Mouse (Mus musculus) monocyte, adult 5-6 weeks (primary cell): ENCODE measurements around the gene Ethe1. TPM values are rescaled to one million over a fixed set of nuclear protein-coding genes. Genes with fewer than 3 reads are reported as not detected.
A peak's percentile ranks its signal among the peaks of the same experiment; 100 is the strongest.

Experiments
- ATAC-seq: fragments of 153-309, 156-312 bp; replicated peaks from 2 replicates; pipeline ENCODE4 v1.8.0; 2017; ENCODE audit warnings: mild to moderate bottlenecking; ENCODE audit not compliant: low TSS enrichment, insufficient number of reproducible peaks, severe bottlenecking, poor library complexity, low FRiP score
- total RNA-seq: library from RNA; stranded (forward); fragments of 200-1000, 200-491, 200-594 nt; gene quantifications from 3 replicates; pipeline ENCODE4 v1.2.3, GENCODE M21; 2017

The Ethe1 gene
- total RNA-seq, result 4.8 to 9.7 TPM (median 7.9 TPM) in 3 replicates

DNA sequence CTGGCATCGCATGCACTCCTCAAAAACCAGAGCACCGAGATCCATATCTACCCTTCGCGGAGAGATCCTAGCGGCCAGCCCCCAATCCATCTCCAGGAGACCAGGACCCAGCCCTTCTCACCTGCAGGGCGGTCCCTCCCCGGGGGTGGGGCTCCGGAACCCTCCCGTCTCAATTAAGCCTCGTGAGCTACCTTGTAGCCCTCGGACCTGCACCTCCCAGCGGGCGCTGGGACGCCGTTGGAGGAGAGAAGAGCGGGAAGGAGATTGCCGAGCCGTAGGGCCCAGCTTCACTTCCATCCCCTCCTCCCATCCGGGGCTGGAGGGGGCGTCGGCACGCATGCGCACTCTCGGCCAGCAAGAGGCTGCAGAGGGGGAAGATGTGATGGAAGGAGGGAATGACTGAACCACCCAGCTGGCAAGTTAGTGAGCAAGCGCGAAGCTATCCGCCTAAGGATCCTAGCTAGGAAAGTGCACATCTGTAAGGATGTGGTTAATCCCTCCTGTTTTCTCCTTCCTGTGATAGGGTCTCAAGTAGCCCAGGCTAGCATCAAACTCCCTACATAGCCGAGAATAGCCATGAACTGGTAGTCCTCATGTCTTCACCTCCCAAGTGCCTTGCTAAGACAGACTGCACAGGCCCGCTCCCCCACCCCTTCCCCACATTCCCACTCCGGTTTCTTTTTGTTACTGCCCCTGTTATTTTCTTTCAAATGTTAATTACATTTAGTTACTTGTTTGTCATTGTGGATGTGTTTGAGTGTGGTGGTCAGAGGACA is at the start of gene Ethe1, which contains the start of gene Zfp575:
Gene Ethe1 (plus strand): TSS at position 214 of the 776 bp plus-strand sequence.
Gene Zfp575 (minus strand): TSS at position 312 of the 776 bp plus-strand sequence.
- ATAC-seq, result 0 out of 2 replicates have a peak, but pooled peaks have one; percentile 24

DNA sequence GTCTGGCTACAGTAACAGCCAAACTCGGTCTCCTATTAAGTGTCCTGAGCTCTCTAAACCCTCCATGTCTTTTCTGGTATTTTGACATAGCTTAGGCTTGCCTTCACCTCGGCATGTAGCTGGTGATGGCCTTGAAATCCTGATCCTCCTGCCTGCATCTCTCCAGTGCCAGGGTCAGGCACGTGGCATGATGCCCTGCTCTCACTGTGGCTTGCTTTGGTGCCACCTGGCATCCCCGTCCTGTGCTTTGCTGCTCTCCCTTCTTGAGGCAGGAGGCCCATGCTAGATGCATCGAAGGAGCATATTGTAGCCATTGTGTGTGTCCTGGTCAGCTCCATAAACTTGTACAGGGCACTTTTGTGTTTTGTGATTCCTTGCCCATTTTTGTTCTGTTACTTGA is 49.8 kb upstream of the Ethe1 start:
- ATAC-seq, result no peak

DNA sequence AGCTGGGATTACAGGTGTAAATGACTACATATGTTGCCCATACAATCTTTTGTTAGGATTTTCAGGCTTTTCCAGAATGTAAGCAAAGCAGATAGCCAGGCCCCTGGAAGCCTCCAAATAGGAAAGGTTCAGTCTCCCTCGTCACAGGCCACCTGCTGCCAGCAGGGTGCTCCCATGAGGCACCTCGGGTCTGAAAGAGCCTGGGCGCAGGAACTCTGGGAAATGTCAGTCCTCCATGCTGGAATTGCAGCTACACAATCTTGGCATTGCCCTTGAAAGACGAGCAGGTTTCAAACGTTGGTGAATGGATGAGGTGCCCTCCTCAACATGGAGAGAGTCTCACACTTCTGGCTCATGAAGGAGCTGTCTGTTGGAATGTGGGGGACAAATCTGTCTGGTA is 49.2 kb upstream of the Ethe1 start:
- no peak for ATAC-seq

GRCm38 (mm10) chr7:24538701-24539100 is 48.6 kb upstream of the Ethe1 start:
- no peak for ATAC-seq

DNA sequence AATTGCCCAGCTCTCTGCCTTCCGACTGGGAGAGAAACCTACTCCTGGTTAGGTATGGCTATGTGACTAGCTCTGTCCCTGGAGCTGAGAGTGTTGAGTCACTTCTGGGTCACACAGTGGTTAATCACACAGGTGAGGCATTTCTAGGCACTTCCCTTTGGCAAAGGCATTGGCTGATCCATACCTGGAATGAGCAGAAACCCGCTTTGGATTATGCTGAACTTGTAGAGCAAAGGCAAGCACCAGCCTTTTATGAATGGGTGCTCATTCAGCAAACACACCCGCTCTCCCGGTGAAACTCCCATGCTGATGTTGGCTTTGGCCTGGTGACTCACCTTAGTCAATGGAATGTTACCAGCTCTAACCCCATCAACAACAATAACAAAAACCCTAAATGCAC is 47.7 kb upstream of the Ethe1 start:
- ATAC-seq, result no peak

GRCm38 (mm10) chr7:24544506-24544905 is 42.8 kb upstream of the Ethe1 start:
- ATAC-seq, result no peak

DNA sequence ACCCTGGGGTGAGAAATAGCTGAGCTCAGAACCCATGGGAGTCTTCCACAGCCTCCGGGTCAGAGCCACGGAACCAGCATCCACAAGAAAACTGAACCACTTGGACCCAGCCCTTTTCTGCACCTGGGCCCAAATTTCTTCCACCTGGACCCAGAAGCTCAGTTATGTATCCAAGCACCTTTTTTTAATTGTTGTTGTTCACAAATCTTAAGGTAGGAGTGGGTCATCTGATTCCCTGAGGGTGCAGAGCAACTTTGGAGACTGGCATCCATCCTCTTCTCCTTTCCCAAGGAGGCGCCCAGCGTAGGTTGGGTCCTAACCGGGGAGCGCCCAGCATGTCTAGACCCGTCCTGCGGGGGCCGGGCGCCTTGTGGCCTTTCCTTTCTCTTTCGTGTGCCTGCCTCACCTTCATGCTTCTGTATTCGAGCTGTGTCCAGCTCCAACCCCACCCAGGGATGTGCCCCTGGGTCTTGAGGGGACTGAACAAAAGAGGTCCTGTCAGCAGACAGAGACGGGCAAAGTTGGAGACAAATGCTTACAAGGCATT is 41.2 kb upstream of the Ethe1 start, which contains the start of the genes Pinlyp and Xrcc1:
Gene Pinlyp (minus strand): TSS at position 51 of the 547 bp plus-strand sequence.
Gene Xrcc1 (plus strand): TSS at position 222 of the 547 bp plus-strand sequence.
- ATAC-seq, result no peak

GRCm38 (mm10) chr7:24546634-24547389 is 40.5 kb upstream of the Ethe1 start:
- peak; percentile 100 for ATAC-seq

DNA sequence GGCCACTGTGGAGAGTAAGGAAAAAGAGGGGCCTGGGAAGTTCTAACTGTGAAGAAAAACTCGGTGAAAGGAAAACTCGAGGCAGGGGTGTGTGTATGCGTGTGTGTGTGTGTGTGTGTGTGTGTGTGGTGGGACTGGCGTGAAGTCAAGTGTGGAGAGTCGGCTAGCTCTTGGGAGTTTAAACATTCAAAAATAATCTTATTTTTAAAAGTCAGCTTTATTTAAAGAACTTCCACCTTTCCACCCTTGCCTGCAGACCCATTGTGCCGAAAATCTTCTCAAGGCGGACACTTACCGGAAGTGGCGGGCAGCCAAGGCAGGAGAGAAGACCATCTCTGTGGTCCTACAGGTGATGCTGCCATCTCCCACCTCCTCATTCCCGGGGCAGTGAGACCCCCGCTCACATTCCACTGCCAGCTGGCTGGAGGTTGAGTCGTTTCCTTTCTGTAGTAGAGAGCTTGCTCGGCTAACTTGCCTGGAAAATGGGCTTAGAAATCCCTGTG is 39.8 kb upstream of the Ethe1 start:
- ATAC-seq, result no peak

GRCm38 (mm10) chr7:24551985-24552759 is 35.2 kb upstream of the Ethe1 start:
- ATAC-seq, result no peak

DNA sequence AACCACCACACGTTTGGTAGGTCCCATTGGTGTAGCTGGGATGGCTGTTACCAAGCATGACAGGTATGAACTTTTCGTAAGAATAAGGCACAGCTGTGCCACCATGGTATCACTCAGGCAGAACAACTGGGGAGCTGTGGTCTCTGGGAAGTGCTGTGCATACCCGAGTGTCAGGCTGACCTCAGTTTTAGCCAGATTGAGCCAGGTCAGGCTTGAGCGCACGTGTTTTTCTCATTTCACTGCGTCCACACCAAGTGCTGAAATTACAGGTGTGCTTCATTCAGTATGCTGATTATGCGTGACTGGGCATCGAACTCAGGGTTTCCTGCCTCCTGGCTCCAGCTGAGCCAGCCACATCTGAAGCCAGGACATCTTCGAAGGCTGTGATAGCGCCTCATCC is 31.6 kb upstream of the Ethe1 start:
- ATAC-seq, result no peak

DNA sequence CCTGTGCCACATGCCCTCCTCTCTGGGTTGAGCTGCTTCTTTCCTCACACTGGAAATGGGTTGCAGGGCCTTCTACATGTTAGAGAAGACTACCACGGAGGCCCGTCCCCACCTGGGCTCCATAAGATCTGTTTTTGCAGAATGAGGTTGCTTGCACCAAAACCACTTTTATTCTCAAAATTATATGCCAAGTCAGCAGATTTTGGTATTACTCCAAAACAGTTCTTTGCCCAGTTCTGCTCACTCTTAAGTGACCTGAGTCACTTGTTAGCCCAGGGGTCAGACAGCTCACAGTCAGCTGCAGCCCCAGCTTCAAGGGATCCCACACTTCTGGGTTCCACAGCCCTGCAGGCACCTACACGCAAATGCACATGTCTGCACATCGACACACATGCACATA is 25.9 kb upstream of the Ethe1 start:
- no peak for ATAC-seq

DNA sequence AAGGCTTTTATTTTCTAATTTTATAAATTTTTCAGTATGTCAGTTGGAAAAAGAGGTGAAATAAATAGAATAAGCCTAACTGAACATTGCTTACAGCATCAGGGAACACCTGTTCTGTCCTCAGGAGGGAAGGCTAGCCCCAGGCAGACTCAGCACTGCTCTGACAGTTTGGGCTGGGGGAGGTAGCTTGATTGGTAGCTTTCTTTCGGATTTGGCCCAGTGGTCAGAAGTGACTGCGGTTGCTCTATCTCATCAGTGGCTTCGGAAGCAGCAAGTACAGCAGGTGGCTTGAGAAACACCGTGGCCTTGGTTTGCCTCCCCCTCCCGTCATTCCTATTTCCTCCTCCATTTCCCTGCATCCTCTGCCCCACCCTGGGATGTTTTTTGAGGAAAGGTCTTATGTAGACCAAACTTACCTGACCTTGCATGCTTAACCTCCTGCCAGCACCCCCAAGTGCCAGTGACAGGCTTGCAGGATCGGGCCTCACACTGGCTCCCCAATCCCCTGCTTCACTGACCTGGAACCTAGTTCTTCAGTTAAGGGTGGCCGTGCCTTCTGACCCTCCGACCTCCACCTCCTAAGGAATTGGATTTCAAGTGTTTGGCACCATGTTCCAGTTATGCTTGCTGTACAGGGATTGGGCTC is 24.0 kb upstream of the Ethe1 start:
- no peak for ATAC-seq

DNA sequence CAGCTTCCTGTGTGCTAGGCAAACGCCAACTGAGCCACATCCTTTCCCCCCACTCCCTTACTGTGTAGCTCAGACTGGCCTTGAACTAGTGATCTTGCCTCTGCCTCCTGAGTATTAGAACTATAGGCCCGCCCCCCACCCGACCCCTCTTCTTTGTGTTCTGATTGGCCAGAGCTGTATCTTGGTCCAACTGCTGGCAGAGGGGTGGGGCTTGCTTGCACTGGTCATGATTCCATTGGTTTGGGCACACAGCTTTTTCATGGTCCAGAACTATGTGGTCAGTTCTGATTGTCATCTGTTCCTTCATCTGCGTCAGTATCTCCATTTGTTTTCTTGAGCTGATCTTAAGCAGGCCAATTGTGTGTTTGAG is 23.5 kb upstream of the Ethe1 start:
- ATAC-seq, result no peak

DNA sequence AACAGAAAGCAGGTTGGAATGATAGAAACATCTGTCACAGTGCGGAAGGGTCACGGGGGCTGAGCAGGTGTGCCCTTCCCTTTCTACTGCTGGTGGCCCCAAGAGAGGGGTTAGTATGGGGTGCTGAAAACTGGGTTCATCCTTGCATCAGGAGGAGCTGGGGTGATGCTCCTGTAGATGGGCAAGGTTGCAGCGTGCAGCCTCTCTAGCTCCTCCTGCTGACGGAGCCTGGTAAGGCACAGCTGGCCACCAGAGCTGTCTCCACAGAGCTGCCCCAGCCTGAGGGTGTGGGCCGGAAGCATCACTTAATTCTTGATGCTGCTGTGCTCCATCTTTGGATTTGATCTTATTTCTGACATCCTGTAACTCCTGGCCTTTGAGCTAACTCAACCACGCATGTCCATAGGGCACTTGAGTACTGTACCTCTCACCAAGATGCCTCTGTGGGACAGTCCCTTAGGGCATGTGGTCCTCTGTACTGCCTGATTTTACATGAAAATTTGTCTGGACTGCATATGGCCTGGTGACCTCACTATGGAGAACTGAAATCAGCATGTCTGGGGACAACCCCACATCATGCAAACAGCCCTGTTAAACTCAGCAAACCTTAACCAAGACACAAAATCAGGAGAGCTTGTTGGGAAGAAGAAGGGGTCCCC is 22.6 kb upstream of the Ethe1 start:
- peak; percentile 79 for ATAC-seq

- no peak for ATAC-seq
Observed at GRCm38 (mm10) chr7:24565627-24566026, 21.7 kb upstream of the Ethe1 start.

DNA sequence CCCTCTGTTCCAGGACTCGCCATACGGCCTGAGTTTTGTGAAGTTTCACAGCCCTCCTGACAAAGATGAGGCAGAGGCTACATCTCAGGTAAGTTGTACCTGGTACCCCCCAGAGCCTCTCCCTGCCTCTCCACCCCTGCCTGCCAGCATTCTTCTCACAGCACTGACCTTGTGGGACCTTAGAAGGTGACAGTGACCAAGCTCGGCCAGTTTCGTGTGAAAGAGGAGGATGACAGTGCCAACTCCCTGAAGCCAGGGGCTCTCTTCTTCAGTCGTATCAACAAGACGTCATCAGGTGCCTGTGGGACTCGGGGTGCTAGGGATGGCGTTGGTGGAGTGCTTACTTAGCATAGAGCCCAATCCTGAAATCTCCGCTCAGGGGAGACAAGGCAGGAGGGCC is 21.1 kb upstream of the Ethe1 start:
- no peak for ATAC-seq

DNA sequence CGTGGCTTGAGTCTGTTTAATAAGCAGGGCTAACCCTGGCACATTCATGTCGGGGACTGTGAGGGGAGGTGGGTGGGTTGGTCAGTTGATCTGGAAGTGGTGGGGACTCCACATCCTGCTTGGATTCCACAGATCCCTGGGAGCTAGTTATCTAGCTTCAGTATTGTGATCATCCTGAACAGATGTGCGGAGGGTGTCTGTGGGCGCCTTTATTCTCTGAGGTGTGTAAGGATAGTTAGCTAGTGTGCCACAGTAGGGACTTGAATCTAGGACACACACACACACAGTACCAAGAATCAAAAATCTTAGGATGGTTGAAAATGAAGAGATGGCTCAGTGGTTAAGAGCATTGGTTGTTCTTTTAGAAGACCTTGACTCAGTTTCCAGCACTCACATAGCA is 18.8 kb upstream of the Ethe1 start:
- ATAC-seq, result no peak
